Mouse (Mus musculus) MEL (cell line): ENCODE measurements around the gene Sorbs1. TPM values are rescaled to one million over a fixed set of nuclear protein-coding genes. Genes with fewer than 3 reads are reported as not detected.

ENCODE experiments used
- DNase-seq: peaks from one replicate; pipeline ENCODE4 v3.0.0; 2011; ENCODE audit warnings: low read depth, low spot score
- H3K27ac ChIP-seq: 2 replicates; pipeline ENCODE4 v1.5.1; 2012; ENCODE audit warnings: low read depth, mild to moderate bottlenecking, control low read depth, low read length, moderate library complexity; ENCODE audit not compliant: control insufficient read depth
- H3K27me3 ChIP-seq, 2 experiments: fragments of 150-350 bp in 1 of 2; sonication (generic) in 1 of 2; 2 replicates each; pipeline ENCODE4 v1.6.1; 2012; ENCODE audit warnings: low read length in 2 of 2, mild to moderate bottlenecking in 2 of 2, improper control_type of control experiment in 1 of 2, moderate library complexity in 1 of 2; ENCODE audit not compliant: insufficient read depth in 2 of 2, control insufficient read depth in 1 of 2
- H3K36me3 ChIP-seq, 2 experiments: 2 replicates each; pipeline ENCODE4 v1.6.1; 2012 to 2014; ENCODE audit warnings: low read length in 2 of 2, improper control_type of control experiment in 1 of 2, inconsistent platforms in 1 of 2, mild to moderate bottlenecking in 1 of 2; ENCODE audit not compliant: insufficient read depth in 2 of 2, control insufficient read depth in 1 of 2
- H3K4me1 ChIP-seq, 2 experiments: fragments of 150-350 bp in 1 of 2; sonication (generic) in 1 of 2; 2 replicates each; pipeline ENCODE4 v1.6.1; 2012; ENCODE audit warnings: low read length in 2 of 2, improper control_type of control experiment in 1 of 2, mild to moderate bottlenecking in 1 of 2; ENCODE audit not compliant: insufficient read depth in 2 of 2, control insufficient read depth in 1 of 2
- H3K4me3 ChIP-seq, 2 experiments: fragments of 150-350 bp in 1 of 2; sonication (generic) in 1 of 2; 2 replicates each; pipeline ENCODE4 v1.5.1; 2012; ENCODE audit warnings: low read depth in 2 of 2, low read length in 2 of 2, mild to moderate bottlenecking in 2 of 2, moderate library complexity in 2 of 2, control low read depth in 1 of 2, improper control_type of control experiment in 1 of 2; ENCODE audit not compliant: control insufficient read depth in 1 of 2, insufficient read depth in 1 of 2
- H3K79me2 ChIP-seq: 2 replicates; pipeline ENCODE4 v1.6.1; 2012; ENCODE audit warnings: mild to moderate bottlenecking, low read length, moderate library complexity; ENCODE audit not compliant: control insufficient read depth, poor library complexity, insufficient read depth
- H3K9ac ChIP-seq: 2 replicates; pipeline ENCODE4 v1.6.1; 2012; ENCODE audit warnings: low read depth, mild to moderate bottlenecking, control low read depth, low read length, moderate library complexity; ENCODE audit not compliant: control insufficient read depth, poor library complexity, severe bottlenecking
- H3K9me3 ChIP-seq: fragments of 150-350 bp; sonication (generic); replicated peaks from 2 replicates; pipeline ENCODE4 v1.6.1; 2012; ENCODE audit warnings: mild to moderate bottlenecking, low read length, improper control_type of control experiment, moderate library complexity; ENCODE audit not compliant: insufficient read depth
- CHD1 ChIP-seq: IDR thresholded peaks from 2 replicates; pipeline ENCODE4 v1.6.1; 2012; ENCODE audit warnings: low read depth, mild to moderate bottlenecking, inconsistent platforms, low read length, improper control_type of control experiment
- CHD2 ChIP-seq: IDR thresholded peaks from 2 replicates; pipeline ENCODE4 v1.6.1; 2011; ENCODE audit warnings: low read length, improper control_type of control experiment
- CTCF ChIP-seq, 3 experiments: IDR thresholded peaks in 2 of 3; conservative IDR thresholded peaks in 1 of 3; 2 replicates each; pipeline ENCODE4 v1.5.1; 2011 to 2012; ENCODE audit warnings: low read length in 3 of 3, low read depth in 2 of 3, mild to moderate bottlenecking in 2 of 3, improper control_type of control experiment in 1 of 3, inconsistent platforms in 1 of 3, mixed read lengths in 1 of 3, moderate library complexity in 1 of 3; ENCODE audit not compliant: control insufficient read depth in 1 of 3, insufficient read depth in 1 of 3, poor library complexity in 1 of 3, severe bottlenecking in 1 of 3
- ELF1 ChIP-seq: IDR thresholded peaks from 2 replicates; pipeline ENCODE4 v1.6.1; 2014; ENCODE audit warnings: low read depth, mild to moderate bottlenecking, inconsistent platforms, low read length, improper control_type of control experiment, moderate library complexity
- EP300 ChIP-seq, 2 experiments: IDR thresholded peaks; 2 replicates each; pipeline ENCODE4 v1.6.1; 2011; ENCODE audit warnings: improper control_type of control experiment in 2 of 2, low read length in 2 of 2, low read depth in 1 of 2, mild to moderate bottlenecking in 1 of 2
- GABPA ChIP-seq: IDR thresholded peaks from 2 replicates; pipeline ENCODE4 v1.6.1; 2012; ENCODE audit warnings: low read depth, mild to moderate bottlenecking, inconsistent platforms, low read length, improper control_type of control experiment, moderate library complexity
- HCFC1 ChIP-seq: IDR thresholded peaks from 2 replicates; pipeline ENCODE4 v1.6.1; 2012; ENCODE audit warnings: low read depth, mild to moderate bottlenecking, inconsistent platforms, low read length, improper control_type of control experiment, moderate library complexity
- KAT2A ChIP-seq: conservative IDR thresholded peaks from 2 replicates; pipeline ENCODE4 v1.6.1; 2012; ENCODE audit warnings: low read depth, low read length, improper control_type of control experiment, inconsistent platforms
- MAFK ChIP-seq: IDR thresholded peaks from 2 replicates; pipeline ENCODE4 v1.6.1; 2011; ENCODE audit warnings: low read depth, mild to moderate bottlenecking, low read length, improper control_type of control experiment, borderline replicate concordance
- MAX ChIP-seq: IDR thresholded peaks from 2 replicates; pipeline ENCODE4 v1.6.1; 2011; ENCODE audit warnings: low read length, improper control_type of control experiment
- MAZ ChIP-seq: IDR thresholded peaks from 2 replicates; pipeline ENCODE4 v1.6.1; 2012; ENCODE audit warnings: low read depth, mild to moderate bottlenecking, inconsistent platforms, low read length, improper control_type of control experiment
- MEF2A ChIP-seq: IDR thresholded peaks from 2 replicates; pipeline ENCODE4 v1.6.1; 2014; ENCODE audit warnings: low read depth, mild to moderate bottlenecking, inconsistent platforms, low read length, improper control_type of control experiment; ENCODE audit not compliant: poor library complexity, insufficient replicate concordance, severe bottlenecking; ENCODE audit errors: extremely low read depth
- MXI1 ChIP-seq: IDR thresholded peaks from 2 replicates; pipeline ENCODE4 v1.6.1; 2011; ENCODE audit warnings: mild to moderate bottlenecking, low read depth, low read length, improper control_type of control experiment
- MYB ChIP-seq: IDR thresholded peaks from 2 replicates; pipeline ENCODE4 v1.6.1; 2011; ENCODE audit warnings: mild to moderate bottlenecking, low read depth, low read length, improper control_type of control experiment
- MYC ChIP-seq: IDR thresholded peaks from 2 replicates; pipeline ENCODE4 v1.6.1; 2011; ENCODE audit warnings: low read depth, mild to moderate bottlenecking, low read length, improper control_type of control experiment, moderate library complexity
- POLR2AphosphoS2 ChIP-seq: IDR thresholded peaks from 2 replicates; pipeline ENCODE4 v1.6.1; 2011; ENCODE audit warnings: low read length, improper control_type of control experiment
- RAD21 ChIP-seq: IDR thresholded peaks from 2 replicates; pipeline ENCODE4 v1.6.1; 2011; ENCODE audit warnings: mild to moderate bottlenecking, low read depth, low read length, improper control_type of control experiment
- ZKSCAN1 ChIP-seq: IDR thresholded peaks from 2 replicates; pipeline ENCODE4 v1.6.1; 2012; ENCODE audit warnings: low read depth, mild to moderate bottlenecking, inconsistent platforms, low read length, improper control_type of control experiment, moderate library complexity
- ZMIZ1 ChIP-seq: IDR thresholded peaks from 2 replicates; pipeline ENCODE4 v1.6.1; 2012; ENCODE audit warnings: low read depth, mild to moderate bottlenecking, inconsistent platforms, low read length, improper control_type of control experiment, moderate library complexity
- polyA plus RNA-seq, 2 experiments: library from polyadenylated mRNA; stranded (reverse) in 1 of 2; unstranded in 1 of 2; fragments of >175 nt in 1 of 2; fragments of >200 nt in 1 of 2; gene quantifications; 2 replicates each; pipeline versions ENCODE4 v1.2.1 to v1.2.4; 2012; ENCODE audit warnings: low replicate concordance in 2 of 2, low read depth in 1 of 2; ENCODE audit not compliant: insufficient read length in 2 of 2, insufficient read depth in 1 of 2, missing spikeins in 1 of 2
- total RNA-seq: library from RNA; depleted of rRNA; stranded (reverse); fragments of 300-350 nt; gene quantifications from 2 replicates; pipeline ENCODE4 v1.2.3, GENCODE M21; 2012

The Sorbs1 gene
- total and polyA plus RNA-seq, 3 experiments, result 1.3 to 5.3 TPM; not detected in 1

DNA sequence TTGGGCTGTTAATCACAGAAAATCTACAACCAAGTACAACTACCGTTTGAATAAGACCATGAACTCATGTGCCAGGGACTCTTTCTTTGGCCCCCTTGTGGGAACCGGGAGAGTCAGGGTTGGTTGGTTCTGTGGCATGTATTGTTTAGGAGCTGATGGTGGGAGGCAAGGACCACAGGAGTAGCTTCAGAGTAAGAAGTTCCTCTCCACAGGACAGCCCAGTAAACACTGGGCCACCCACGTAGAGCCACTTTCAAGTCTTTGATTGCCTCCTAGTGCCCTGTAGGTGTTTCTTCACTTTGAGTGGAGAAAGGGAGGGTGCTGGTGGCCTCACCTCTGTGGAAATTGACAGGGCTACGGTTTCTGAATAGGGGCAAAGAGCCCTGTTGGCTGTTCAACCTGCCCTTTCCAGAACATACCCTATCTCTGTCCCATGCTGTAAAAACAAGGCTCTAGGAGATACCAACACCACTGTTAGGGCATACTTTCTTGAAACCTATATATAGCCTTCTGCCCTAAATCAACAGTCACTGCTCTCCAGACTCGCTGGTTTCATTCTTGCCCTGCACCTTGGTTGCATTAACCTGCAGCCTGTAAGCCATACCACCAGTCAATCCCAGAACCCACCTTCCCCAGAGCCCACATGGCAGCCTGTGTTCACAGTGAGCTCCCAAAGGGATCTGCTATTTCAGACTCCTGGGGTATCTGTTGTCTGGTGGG, 35.4 kb upstream of the Sorbs1 start:
- Histone ChIP-seq H3K9ac (no peak overlapping the region), H3K9me3 (no peaks in the 10 kb centered on the region), H3K36me3 (peaks cover 0 to 7% of the 10 kb centered on the region in 2 experiments; a peak in 1 of 4 replicates), H3K4me1 (no peaks in the 10 kb centered on the region), H3K79me2 (no peaks in the 10 kb centered on the region), H3K27me3 (no peaks in the 10 kb centered on the region), H3K27ac (no peak overlapping the region), H3K4me3 (no peak overlapping the region)
- TF ChIP-seq HCFC1 (no peak), POLR2AphosphoS2 (peak; percentile 61; the same call in 1 of the 2 replicates)
- no peak for DNase-seq

DNA sequence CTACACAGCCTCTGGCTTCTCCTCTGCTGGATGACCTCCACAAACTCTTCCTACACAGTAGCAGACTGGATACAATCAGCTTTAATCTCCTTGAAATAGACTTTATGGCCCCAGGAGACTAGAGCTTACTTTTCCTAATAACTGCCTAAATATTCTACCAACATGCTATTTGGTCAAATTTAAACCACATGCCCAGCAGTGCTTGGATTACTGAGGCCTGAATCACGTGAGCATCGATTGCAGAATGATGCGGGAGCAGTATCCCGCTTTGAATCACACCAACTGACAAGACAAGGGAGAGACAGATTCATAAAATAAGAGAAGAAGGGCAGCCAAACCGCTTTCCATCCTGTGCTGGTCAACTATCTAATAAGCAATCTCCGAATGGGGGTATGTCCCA, 34.8 kb upstream of the Sorbs1 start:
- Histone ChIP-seq H3K4me1 (peaks cover 0 to 1% of the 10 kb centered on the region in 2 experiments; a peak in 1 of 4 replicates), H3K36me3 (peaks cover 0 to 7% of the 10 kb centered on the region in 2 experiments; a peak in 1 of 4 replicates), H3K9me3 (no peaks in the 10 kb centered on the region), H3K79me2 (no peaks in the 10 kb centered on the region), H3K4me3 (no peak overlapping the region)
- TF ChIP-seq GABPA (no peak), CHD2 (no peak), ELF1 (no peak), HCFC1 (no peak), CHD1 (no peak), EP300 (IDR thresholded peaks at IDR 0.05; ENCODE audit: low read depth in 1 of 2, low read length in 2 of 2) (no peak), MAFK (no peak), ZMIZ1 (no peak), MYB (no peak), MEF2A (no peak), MAZ (no peak), RAD21 (no peak), CTCF (IDR thresholded peaks at IDR 0.05 in 2 of 3, conservative IDR thresholded peaks at IDR 0.05 in 1 of 3; ENCODE audit: control insufficient read depth in 1 of 3, insufficient read depth in 1 of 3, low read depth in 2 of 3, low read length in 3 of 3, poor library complexity in 1 of 3, severe bottlenecking in 1 of 3) (no peak), MXI1 (no peak), MYC (no peak), MAX (no peak), KAT2A (no peak), ZKSCAN1 (no peak)
- TF ChIP-seq, all 39 proteins: peak for 0
- H3K9ac ChIP-seq, result no peak overlapping the region
- no peaks in the 10 kb centered on the region for H3K27me3 ChIP-seq
- H3K27ac ChIP-seq, result no peak overlapping the region
- DNase-seq, result no peak
